Mouse (Mus musculus): ENCODE measurements around the gene Hoxd8.
A peak's percentile ranks its signal among the peaks of the same experiment; 100 is the strongest.

The Hoxd8 gene

DNA sequence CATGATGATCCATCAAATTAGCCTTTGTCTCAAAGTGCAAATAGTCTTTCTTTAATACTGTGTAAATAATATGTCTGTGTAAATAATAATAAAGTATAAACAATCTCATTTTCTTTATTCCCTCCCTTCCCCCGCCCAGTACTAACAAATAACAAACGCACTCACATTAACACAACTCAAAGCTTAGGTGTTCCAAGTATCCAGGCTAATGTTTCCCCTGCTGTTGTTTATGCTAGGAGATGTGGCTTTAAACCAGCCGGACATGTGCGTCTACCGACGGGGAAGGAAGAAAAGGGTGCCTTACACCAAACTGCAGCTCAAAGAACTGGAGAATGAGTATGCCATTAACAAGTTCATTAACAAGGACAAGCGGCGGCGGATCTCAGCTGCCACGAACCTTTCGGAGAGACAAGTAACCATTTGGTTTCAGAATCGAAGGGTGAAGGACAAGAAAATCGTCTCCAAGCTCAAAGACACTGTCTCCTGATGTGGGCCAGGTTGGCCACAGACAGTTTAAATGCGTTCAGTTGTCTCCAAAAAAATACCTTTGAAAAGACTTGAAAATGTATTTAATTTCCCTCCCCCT, 34.7 kb upstream of the Hoxd8 start:
- DNase-seq (ENCODE audit: extremely low spot score, low spot score), result peak; percentile 64

DNA sequence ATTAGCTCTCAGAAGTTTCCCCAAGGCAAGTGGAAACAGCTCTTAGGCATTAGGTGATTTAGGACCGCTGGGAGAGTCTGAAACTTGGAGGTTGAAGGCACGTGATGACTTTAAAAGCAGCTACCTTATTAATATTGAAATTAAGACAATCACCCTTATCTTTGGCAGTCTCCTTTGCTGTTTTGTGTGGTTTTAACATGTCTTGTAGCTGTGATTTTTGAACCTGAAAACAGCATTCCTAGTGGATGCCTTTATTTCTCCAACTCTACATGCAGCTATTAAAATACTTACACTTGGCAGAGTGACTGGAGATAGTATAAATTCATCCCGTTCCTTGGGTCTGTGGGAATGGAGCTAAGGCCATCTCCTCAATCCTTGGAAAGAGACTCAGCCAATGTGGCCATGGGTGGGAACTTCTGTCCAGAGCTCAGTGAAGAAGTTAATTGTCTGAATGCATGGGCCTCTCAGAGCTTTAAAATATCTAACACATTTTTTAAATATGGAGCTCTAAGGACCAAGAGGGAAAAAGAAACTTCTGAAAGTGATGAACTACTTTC, 33.7 kb upstream of the Hoxd8 start:
- DNase-seq (ENCODE audit: extremely low spot score, low spot score), result no peak

DNA sequence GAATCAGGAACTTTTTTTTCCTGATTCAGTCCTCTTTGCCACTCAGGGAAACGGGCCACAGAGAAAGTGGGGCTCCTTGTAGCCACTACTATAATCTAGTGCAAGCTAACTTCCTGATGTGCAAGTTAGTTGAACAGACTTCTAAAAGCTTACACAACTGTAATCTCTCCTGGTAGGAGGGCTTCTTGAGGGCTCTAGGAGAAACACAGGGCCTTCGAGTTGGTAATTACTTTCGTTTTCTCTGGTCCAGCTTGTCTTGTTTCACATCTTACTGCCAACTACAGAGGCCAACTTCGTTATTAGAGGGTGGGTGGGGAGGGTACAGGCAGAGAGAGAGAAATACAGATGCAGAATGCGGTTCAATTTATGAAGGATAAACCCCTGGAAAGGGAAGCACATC, 32.6 kb upstream of the Hoxd8 start:
- no peak for DNase-seq (ENCODE audit: extremely low spot score, low spot score)

DNA sequence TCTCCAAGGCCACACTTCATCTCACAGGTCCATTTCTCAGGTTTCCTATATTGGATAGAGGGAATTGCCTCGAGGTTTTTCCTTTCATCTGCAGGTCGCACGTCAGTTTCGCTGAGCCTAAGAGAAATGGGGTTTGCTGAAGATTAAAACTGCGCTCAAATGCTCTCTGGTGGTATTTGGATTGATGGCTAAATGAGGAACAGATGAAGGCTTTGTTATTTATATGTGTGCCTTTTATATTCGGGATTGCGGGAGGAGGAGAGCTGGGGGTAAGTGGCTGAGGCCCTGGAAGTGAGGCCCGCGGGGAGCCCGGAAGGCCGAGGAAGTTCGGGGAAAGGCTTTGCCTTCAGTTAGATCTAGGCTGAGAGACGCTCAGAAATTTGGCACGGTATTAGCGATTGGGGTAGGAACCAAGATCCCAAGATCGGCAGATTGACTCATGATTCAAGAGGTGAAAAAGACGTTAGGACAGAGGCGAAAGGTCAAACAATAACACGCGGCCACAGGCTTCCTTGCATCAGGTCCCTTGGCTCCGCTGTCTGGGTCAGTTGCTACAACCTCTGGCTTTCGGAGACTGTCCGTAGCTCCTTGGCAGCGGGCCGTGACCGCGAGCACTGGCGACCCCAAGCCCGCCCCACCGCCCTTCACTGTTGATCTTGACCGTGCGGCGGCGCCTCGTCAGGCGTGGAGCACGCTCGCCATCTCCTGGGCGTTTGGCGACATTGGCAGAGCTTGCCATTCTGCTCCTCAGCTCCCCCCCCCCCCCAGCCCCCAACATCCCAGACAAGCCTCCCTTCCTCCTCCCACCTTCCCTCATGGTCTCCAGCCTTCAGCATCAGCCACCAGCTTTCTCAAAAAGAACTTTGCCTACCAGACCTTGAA, 31.7 kb upstream of the Hoxd8 start:
- DNase-seq (ENCODE audit: extremely low spot score, low spot score), result no peak

DNA sequence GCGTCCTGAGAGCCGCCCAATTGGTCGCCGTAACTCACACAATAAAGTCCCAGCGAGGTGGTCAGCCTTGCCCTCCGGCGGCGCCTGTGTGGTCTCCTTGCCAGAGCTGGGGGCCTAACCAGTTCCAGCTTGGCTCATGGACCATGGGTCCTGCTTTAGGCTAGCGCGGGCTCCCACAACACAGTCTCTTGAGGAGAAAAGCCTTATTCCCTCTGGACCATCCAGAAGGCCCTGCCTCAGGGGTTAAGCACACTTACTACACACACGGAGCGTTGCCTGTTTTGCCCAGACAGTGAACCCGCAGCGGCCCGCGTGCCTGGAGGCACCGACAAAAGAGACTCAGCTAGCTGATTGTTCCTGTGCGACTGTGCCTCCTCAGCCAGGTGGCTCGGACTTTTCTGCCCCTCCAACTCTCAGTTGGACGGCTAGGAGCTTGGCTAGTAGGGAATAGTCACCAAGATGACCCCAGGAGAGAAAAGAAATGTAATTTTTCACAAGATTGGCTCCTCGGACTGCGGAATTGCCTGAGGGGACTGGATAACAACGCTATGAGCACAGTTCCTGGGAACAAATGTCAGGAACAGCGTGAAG, 30.5 kb upstream of the Hoxd8 start:
- no peak for DNase-seq (ENCODE audit: extremely low spot score, low spot score)

DNA sequence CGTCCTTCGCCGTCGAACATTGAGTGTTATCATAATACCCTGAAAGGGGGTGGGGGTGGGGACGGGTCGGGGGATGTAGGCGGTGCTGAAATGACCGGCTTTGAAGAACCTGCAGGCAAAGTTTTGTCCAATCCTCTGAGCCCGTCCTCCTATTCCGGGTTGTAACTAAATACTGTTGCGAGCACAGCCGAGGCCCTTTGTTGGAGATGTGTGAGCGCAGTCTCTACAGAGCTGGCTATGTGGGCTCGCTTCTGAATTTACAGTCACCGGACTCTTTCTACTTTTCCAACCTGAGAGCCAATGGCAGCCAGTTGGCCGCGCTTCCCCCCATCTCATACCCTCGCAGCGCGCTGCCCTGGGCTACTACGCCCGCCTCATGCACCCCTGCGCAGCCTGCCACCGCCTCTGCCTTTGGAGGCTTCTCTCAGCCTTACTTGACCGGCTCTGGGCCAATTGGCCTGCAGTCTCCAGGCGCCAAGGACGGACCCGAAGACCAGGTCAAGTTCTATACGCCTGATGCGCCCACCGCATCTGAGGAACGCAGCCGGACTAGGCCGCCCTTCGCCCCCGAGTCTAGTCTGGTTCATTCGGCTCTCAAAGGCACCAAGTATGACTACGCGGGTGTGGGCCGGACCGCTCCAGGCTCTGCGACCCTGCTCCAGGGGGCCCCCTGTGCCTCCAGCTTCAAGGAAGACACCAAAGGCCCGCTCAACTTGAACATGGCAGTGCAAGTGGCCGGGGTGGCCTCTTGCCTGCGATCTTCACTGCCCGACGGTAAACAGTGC, 29.3 kb upstream of the Hoxd8 start, which contains the start of gene Hoxd12:
Gene Hoxd12, plus strand, starts transcription at position 133 of the 785 bp plus-strand sequence.
- DNase-seq (ENCODE audit: extremely low spot score, low spot score), result no peak

DNA sequence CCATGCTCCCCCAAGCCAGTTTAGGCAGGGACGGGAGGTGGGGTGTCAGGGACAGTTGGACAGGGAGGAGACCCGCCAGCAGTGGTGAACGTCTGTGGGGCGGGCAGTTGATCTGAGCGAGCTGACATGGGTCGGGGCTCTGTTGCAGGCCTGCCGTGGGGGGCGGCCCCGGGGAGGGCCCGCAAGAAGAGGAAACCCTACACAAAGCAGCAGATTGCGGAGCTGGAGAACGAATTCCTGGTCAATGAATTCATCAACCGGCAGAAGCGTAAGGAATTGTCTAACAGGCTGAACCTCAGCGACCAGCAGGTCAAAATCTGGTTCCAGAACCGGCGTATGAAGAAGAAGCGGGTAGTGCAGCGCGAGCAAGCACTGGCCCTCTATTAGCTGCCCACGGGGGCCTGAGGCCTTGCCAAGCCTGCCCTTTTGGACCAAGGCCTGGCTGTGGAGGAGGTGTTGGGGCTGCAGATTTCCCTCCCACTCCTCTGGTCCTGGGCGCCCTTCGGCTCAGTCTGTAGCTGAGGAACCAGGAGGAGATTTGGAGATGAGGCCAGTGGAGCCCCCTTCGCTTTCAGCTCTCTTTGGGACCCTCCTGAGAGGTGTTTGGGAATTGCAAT, 28.6 kb upstream of the Hoxd8 start:
- DNase-seq (ENCODE audit: extremely low spot score, low spot score), result no peak

DNA sequence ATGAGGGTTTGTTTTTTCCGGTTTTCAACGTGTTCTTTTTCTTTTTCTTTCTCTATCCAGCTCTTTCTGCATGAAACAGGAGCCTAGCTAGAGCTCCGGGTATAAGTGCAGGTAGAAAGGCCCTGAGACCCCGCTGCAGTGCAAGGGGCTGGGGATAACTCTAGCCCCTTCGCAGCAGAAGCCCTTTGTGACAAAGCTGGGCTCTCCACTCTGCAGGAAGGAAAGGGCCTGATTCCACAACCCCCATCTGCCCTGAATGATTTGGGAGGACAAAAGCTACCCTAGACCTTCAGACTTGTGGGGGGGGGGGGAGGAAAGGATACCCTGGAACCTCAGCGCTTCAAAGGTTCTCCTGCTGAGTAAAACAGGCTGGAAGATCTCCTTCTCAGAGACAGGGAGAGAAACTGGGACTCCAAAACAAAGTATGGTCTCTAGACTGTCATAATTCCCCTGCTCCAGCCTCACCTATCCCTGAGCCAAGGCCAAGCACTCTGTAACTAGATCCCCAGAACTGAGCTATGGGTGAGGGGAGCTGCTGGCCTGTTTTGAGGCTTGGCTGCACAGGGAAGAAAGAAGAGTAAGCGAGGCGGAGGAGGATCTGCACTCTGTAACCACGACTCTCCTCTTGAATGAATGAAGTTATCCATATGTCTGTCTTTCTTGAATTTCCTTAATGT, 27.9 kb upstream of the Hoxd8 start:
- no peak for DNase-seq (ENCODE audit: extremely low spot score, low spot score)

DNA sequence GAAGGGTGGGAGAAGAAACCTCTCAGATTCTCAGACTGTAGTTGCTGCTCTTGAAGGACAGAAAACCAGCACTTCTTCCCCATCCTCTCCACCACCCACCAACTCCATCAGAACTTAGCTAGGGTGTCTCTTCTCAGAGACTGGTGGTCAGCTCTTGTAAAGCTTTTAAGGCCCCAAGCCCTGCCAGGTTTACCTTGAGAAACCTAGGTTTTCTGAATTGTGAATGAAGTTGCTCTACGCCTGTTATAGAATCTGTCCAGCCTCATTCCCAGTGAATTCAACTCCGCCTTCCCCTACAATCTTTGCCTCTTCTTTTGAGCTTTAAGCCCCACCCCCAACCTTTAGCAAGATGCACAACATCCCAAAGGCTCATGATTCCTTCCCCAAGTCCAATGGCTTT, 27.3 kb upstream of the Hoxd8 start:
- DNase-seq (ENCODE audit: extremely low spot score, low spot score), result no peak

DNA sequence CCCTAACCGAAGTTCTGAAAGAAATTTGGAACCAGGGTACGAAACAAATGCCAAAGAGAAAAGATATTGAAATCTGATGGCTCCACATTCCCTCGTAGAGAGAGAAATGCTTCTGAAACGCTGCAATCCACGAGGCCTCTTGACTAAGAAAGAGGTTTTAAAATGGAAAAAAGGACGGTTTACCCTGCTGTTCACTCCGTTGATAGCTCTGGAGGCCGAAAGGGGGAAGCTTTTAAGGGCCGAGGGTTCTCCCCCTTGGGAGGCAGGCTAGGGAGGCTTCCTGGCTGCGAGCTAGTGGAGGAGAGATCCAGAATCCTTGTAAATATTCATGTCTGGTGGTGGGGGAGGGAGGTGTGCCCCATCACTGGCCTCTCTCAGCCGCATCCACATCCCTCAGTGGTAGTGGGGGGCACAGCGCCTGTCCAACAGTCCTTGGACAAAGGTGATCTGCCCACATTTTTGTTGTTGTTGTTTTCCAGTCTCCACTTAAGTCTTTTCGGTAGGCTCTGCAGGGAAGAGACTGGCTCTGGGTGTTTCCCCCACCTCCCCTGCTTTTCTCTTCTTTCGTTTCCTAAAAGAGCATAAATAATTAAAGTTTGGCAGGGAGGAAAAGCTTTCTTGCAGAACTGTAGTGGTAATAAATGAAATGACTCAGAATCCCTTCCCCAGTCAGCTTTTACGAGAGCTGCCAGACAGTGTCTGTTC, 25.4 kb upstream of the Hoxd8 start, which contains the start of gene Hoxd11:
Gene Hoxd11, plus strand, starts transcription at position 667 of the 705 bp plus-strand sequence.
- DNase-seq (ENCODE audit: extremely low spot score, low spot score), result peak; percentile 61

DNA sequence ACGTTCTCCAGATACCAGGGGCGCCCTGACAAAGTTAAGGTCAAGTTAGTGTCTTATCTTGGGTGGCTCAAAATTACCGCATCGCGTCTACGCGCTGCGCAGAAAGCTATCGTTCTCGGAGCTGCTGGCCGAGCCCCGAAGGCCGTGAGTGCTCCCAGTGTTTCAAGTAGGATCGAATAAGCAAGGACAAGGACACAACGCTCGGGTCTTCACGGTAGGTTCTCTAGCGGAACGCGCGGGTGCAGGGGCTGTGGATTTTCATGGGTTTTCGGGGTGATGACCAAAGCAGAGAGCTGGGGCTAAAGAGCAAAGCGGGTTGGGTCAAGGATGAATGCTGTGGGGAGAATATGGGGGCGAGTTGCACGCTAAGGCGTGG, 24.8 kb upstream of the Hoxd8 start:
- DNase-seq (ENCODE audit: extremely low spot score, low spot score), result peak; percentile 73

DNA sequence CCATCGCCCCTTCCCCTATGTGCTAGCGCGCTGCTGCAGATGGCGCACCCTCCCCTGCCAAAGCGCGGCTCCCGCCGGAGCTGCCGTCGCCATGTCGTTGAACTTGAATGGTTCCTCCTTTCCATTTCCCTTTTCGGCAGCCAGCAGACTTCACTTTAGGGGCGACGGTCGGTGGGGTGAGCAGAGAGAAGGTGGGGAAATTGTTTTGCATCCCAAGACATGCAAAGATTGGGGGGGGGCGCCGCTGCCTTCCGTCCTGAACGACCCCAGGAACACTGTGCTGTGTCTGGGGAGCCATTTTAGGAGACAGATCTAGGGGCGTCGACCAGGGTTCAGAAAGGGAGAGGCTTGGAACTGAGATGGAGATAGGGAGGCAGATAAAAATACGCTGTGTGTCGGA, 24.4 kb upstream of the Hoxd8 start:
- peak; percentile 63 for DNase-seq (ENCODE audit: extremely low spot score, low spot score)

DNA sequence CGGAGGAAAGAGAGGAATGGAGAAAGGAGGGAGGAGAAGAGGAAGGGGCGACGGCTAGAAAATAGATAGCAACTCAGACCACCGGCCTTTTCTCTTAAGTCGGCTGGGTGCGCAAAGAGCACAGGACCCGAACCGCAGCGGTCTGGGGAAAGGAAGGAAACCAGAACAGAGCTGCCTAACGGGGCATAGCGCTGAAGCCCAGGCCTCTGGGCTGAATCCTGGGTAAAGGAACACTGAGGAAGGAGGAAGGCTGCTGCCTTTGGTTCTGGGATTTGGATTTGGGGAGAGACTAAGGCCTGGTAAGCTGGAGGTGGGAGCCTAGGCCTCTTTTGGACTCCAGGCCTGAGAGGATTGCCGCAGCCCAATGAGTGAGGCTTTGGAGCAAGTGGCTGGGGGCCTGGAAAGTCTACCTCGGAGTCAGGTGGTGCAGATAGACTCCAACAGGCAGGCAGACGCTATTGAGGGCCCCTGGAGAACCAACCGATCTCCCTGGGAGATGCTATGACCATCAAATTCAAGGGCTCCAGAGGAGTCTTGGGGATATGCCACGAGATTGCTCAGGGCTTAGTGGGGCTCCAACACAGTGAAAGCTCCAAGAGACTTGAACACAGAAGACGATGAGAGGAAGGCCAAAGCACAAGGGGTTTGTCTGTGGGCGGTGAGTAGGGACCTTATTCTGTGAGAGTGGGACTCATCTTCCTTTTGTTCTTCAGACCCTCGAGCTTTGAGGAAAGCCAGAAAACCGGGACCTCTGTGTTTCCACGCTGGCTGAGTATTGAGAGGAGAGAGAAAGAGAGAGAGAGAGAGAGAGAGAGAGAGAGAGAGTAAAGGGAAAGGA, 23.6 kb upstream of the Hoxd8 start:
- DNase-seq (ENCODE audit: extremely low spot score, low spot score), result no peak

DNA sequence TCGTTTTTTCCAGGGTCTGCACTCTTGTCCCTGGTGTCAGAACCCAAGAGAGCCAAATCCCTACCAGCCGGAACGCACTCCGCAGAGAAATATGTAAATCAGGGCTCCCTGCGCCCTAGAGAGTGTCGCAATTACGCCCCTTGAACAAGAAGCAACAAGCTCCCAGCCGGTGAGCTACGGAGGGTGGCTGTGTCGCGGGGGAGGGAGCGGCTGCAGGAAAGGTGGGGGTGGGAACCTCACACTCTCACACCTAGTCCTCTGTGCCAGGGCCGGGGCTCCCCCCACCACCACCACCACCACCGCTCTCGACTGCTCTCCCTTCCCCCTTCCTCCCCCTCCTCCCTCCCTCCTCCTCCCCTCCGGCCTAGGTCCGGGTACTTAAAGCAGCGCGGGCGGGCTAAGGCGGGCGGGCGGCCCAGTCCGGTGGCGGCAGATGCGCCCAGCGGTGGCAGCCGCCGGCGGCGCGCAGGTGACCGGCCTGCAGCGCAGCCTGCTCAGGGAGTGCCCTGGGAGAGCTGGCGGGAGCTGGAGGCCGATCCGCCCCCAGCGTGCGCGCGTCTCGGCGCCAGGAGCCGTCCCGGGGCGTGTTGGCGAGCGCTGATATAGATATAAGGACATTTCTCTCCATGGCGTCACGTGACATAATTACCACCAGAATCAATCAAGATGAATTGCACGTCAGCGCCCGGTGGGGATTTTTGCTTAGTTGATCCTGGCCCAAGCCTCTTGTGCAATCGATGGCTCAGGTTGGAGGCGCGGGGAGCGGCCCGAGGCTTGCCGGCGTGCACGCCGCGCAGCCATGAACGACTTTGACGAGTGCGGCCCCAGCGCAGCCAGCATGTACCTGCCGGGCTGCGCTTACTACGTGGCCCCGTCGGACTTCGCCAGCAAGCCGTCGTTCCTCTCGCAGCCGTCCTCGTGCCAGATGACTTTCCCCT, 22.6 kb upstream of the Hoxd8 start:
- DNase-seq (ENCODE audit: extremely low spot score, low spot score), result peak; percentile 74

DNA sequence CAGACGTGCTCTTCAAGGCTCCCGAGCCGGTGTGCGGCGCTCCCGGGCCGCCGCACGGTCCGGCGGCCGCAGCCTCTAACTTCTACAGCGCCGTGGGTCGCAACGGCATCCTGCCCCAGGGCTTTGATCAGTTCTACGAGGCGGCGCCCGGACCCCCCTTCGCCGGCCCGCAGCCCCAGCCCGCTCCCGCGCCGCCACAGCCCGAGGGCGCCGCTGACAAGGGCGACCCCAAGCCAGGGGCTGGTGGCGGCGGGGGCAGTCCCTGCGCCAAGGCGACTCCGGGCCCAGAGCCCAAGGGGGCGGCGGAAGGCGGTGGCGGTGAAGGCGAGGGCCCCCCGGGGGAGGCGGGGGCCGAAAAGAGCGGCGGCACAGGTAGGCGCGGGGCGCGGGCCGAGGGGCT, 21.6 kb upstream of the Hoxd8 start:
- peak; percentile 66 for DNase-seq (ENCODE audit: extremely low spot score, low spot score)

DNA sequence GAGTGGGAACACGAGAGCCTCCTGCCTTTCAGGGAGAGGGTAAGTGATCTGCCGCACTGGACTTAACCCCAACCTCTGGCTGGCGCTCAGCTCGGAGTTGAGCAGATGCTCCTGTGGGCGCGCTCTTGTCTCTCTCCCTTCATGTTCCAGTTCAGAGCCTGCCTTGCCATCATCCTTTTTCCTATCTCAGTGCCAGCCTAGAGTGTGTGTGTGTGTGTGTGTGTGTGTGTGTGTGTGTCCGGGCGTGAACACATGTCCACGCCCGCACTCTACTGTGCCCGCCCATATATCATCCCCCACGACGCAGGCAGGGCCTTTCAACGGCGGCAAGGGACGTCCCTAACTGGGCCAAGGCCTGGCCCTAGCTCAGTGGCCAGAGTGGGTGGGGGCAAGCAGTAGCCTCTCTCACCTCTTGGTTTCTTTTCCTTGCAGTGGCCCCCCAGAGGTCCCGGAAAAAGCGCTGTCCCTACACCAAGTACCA, 20.9 kb upstream of the Hoxd8 start:
- DNase-seq (ENCODE audit: extremely low spot score, low spot score), result peak; percentile 71

DNA sequence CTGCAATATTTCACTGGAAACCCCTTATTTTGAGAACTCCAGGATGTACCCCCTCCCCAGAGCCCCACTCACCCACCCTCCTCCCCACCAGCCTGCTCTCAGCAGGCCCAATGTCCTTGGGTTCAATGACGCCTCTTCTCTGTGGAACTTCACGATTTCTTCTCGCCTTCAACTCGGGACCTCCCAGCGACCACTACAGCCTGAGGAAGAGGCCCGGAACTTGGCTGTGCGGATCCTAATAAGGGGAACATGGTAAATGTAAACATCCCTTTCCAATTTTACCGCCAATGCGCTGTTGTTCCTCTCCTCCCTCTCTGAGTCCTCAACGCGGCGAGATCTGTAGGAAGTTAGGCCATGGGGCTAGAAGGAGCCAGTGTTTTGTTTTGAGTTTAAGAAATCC, 20.3 kb upstream of the Hoxd8 start:
- DNase-seq (ENCODE audit: extremely low spot score, low spot score), result peak; percentile 51
